Mouse (Mus musculus) kidney, postnatal 25 days (tissue): Measurements from ENCODE around the gene Olfr152.

Source experiments
- DNase-seq, 2 experiments: peaks; one replicate each; pipeline ENCODE4 v3.0.0; 2021; ENCODE audit warnings: mixed read lengths in 2 of 2

Olfr152 gene

GRCm38 (mm10) chr2:87779183-87779582 lies at the start of gene Olfr152:
TSS of gene Olfr152 (plus strand) at chr2:87779483.
- DNase-seq, result no peak

- no peak for DNase-seq
Observed at GRCm38 (mm10) chr2:87739878-87740277, 39.4 kb upstream of the Olfr152 start, which contains the start of gene Olfr1138. TSS of gene Olfr1138 (minus strand) at chr2:87739978.

- DNase-seq, result no peak
Observed at GRCm38 (mm10) chr2:87743452-87743851, 35.8 kb upstream of the Olfr152 start, which contains the start of gene Olfr1140. TSS of gene Olfr1140 (plus strand) at chr2:87743752.

- no peak for DNase-seq
Observed at GRCm38 (mm10) chr2:87753891-87754290, 25.4 kb upstream of the Olfr152 start, which contains the start of gene Olfr1141. TSS of gene Olfr1141 (minus strand) at chr2:87753991.

GRCm38 (mm10) chr2:87776143-87776542 lies 3.1 kb upstream of the Olfr152 start:
- no peak for DNase-seq

GRCm38 (mm10) chr2:87800292-87800691 lies 21.0 kb downstream of the Olfr152 start, which contains the start of gene Olfr1143:
TSS of gene Olfr1143 (plus strand) at chr2:87800592.
- no peak for DNase-seq

GRCm38 (mm10) chr2:87809522-87809921 lies 30.2 kb downstream of the Olfr152 start, which contains the start of gene Olfr1145:
TSS of gene Olfr1145 (plus strand) at chr2:87809822.
- DNase-seq, result no peak

- no peak for DNase-seq
Observed at GRCm38 (mm10) chr2:87830233-87830632, 51.0 kb downstream of the Olfr152 start, which contains the start of gene Olfr1148. TSS of gene Olfr1148 (plus strand) at chr2:87830533.
